Mouse (Mus musculus): ENCODE data around the gene Klf2. TPM values are rescaled to one million over a fixed set of nuclear protein-coding genes. Genes with fewer than 3 reads are reported as not detected.

Gene Klf2
- polyA plus RNA-seq, 1 experiment from 2014 or later: 9.5 TPM

GRCm38 (mm10) chr8:72300654-72301400 is 18.0 kb upstream of the Klf2 start:
- no peaks in the 10 kb centered on the region for H3K4me1 ChIP-seq (replicated peaks; ENCODE audit: control insufficient read depth, insufficient read depth)
- DNase-seq (ENCODE audit: low spot score) (no peak), ATAC-seq (ENCODE audit: low FRiP score, low TSS enrichment) (no peak)
- H3K9ac ChIP-seq (ENCODE audit: low read length): no peak overlapping the region
- no peaks in the 10 kb centered on the region for H3K9me3 ChIP-seq (ENCODE audit: control insufficient read depth, low read length)
- no peak overlapping the region for H3K27ac ChIP-seq (replicated peaks)
- no peaks in the 10 kb centered on the region for H3K27me3 ChIP-seq (ENCODE audit: control insufficient read depth, insufficient read depth, low read length)
- no peak for TF ChIP-seq EP300 (optimal IDR thresholded peaks at IDR 0.05)
- no peak for TF ChIP-seq CTCF (IDR thresholded peaks at IDR 0.05; ENCODE audit: low read depth)
- no peak overlapping the region for H3K4me2 ChIP-seq (replicated peaks; ENCODE audit: low read depth)
- H3K4me3 ChIP-seq (ENCODE audit: low read depth, low read length): no peak overlapping the region
- WGBS: 77% methylated on average over 9 of the region's 9 CpGs
- H3K36me3 ChIP-seq (ENCODE audit: control insufficient read depth, insufficient read depth, low read length): no peaks in the 10 kb centered on the region

- WGBS: 80% methylated on average over 5 of the region's 5 CpGs
- Histone ChIP-seq H3K4me1 (replicated peaks; ENCODE audit: control insufficient read depth, insufficient read depth) (no peaks in the 10 kb centered on the region), H3K27me3 (ENCODE audit: control insufficient read depth, insufficient read depth, low read length) (no peaks in the 10 kb centered on the region), H3K4me3 (ENCODE audit: low read depth, low read length) (no peak overlapping the region), H3K4me2 (replicated peaks; ENCODE audit: low read depth) (no peak overlapping the region), H3K9ac (ENCODE audit: low read length) (no peak overlapping the region), H3K9me3 (ENCODE audit: control insufficient read depth, low read length) (no peaks in the 10 kb centered on the region), H3K27ac (replicated peaks) (no peak overlapping the region), H3K36me3 (ENCODE audit: control insufficient read depth, insufficient read depth, low read length) (no peaks in the 10 kb centered on the region)
- DNase-seq (ENCODE audit: low spot score) (no peak), ATAC-seq (ENCODE audit: low FRiP score, low TSS enrichment) (no peak)
- TF ChIP-seq EP300 (optimal IDR thresholded peaks at IDR 0.05): no peak
- no peak for TF ChIP-seq CTCF (IDR thresholded peaks at IDR 0.05; ENCODE audit: low read depth)
Measured at GRCm38 (mm10) chr8:72301497-72301896, 17.3 kb upstream of the Klf2 start.

- no peak for TF ChIP-seq EP300 (optimal IDR thresholded peaks at IDR 0.05)
- no peak for TF ChIP-seq CTCF (IDR thresholded peaks at IDR 0.05; ENCODE audit: low read depth)
- peak; percentile 51; the same call in 1 of the 2 replicates for ATAC-seq (ENCODE audit: low FRiP score, low TSS enrichment)
- no peaks in the 10 kb centered on the region for H3K9me3 ChIP-seq (ENCODE audit: control insufficient read depth, low read length)
- no peaks in the 10 kb centered on the region for H3K4me1 ChIP-seq (replicated peaks; ENCODE audit: control insufficient read depth, insufficient read depth)
- no peak overlapping the region for H3K4me3 ChIP-seq (ENCODE audit: low read depth, low read length)
- H3K9ac ChIP-seq (ENCODE audit: low read length): no peak overlapping the region
- H3K4me2 ChIP-seq (replicated peaks; ENCODE audit: low read depth): no peak overlapping the region
- WGBS: 44% methylated on average over 8 of the region's 8 CpGs
- H3K27ac ChIP-seq (replicated peaks): peak overlapping the region; percentile 85
- DNase-seq (ENCODE audit: low spot score): no peak
- no peaks in the 10 kb centered on the region for H3K36me3 ChIP-seq (ENCODE audit: control insufficient read depth, insufficient read depth, low read length)
- H3K27me3 ChIP-seq (ENCODE audit: control insufficient read depth, insufficient read depth, low read length): no peaks in the 10 kb centered on the region
Measured at GRCm38 (mm10) chr8:72302986-72303612, 15.7 kb upstream of the Klf2 start.

- 23% methylated on average over 8 of the region's 8 CpGs for WGBS
- Histone ChIP-seq H3K4me1 (replicated peaks; ENCODE audit: control insufficient read depth, insufficient read depth) (no peaks in the 10 kb centered on the region), H3K4me3 (ENCODE audit: low read depth, low read length) (no peak overlapping the region), H3K9me3 (ENCODE audit: control insufficient read depth, low read length) (no peaks in the 10 kb centered on the region), H3K27me3 (ENCODE audit: control insufficient read depth, insufficient read depth, low read length) (no peaks in the 10 kb centered on the region), H3K4me2 (replicated peaks; ENCODE audit: low read depth) (no peak overlapping the region), H3K27ac (replicated peaks) (0 out of 2 replicates have a peak overlapping the region, but pooled peaks have one; percentile 46), H3K9ac (ENCODE audit: low read length) (no peak overlapping the region), H3K36me3 (ENCODE audit: control insufficient read depth, insufficient read depth, low read length) (no peaks in the 10 kb centered on the region)
- TF ChIP-seq CTCF (IDR thresholded peaks at IDR 0.05; ENCODE audit: low read depth) (no peak; the same call in 1 of the 2 replicates), EP300 (optimal IDR thresholded peaks at IDR 0.05) (peak; percentile 75)
- ATAC-seq (ENCODE audit: low FRiP score, low TSS enrichment): peak; percentile 81
- DNase-seq (ENCODE audit: low spot score): peak; percentile 50
Measured at GRCm38 (mm10) chr8:72303633-72304032, 15.2 kb upstream of the Klf2 start.

- Histone ChIP-seq H3K27ac (replicated peaks) (no peak within 1 kb of the TSS), H3K4me2 (replicated peaks; ENCODE audit: low read depth) (no peak within 1 kb of the TSS), H3K27me3 (ENCODE audit: control insufficient read depth, insufficient read depth, low read length) (no peaks in the 10 kb centered on the region), H3K9ac (ENCODE audit: low read length) (no peak within 1 kb of the TSS), H3K4me1 (replicated peaks; ENCODE audit: control insufficient read depth, insufficient read depth) (no peaks in the 10 kb centered on the region), H3K9me3 (ENCODE audit: control insufficient read depth, low read length) (no peaks in the 10 kb centered on the region), H3K4me3 (ENCODE audit: low read depth, low read length) (no peak within 1 kb of the TSS), H3K36me3 (ENCODE audit: control insufficient read depth, insufficient read depth, low read length) (no peaks in the 10 kb centered on the region)
- TF ChIP-seq EP300 (optimal IDR thresholded peaks at IDR 0.05) (no peak), CTCF (IDR thresholded peaks at IDR 0.05; ENCODE audit: low read depth) (no peak)
- DNase-seq (ENCODE audit: low spot score) (no peak), ATAC-seq (ENCODE audit: low FRiP score, low TSS enrichment) (no peak)
- 69% methylated on average over 10 of the region's 16 CpGs for WGBS
Measured at GRCm38 (mm10) chr8:72305210-72305905, 13.5 kb upstream of the Klf2 start, which contains the start of gene Gm10282. Gm10282 (minus strand) TSS chr8:72305260.
